Comparison of ENCODE assay signal across 14 mouse cellular contexts in genomic region chr9:26737116-26737515, GRCm38 (mm10). TPM values are rescaled to one million over a fixed set of nuclear protein-coding genes. Genes with fewer than 3 reads are reported as not detected.
DNase-seq lines count a peak whose midpoint lies in the region; ATAC-seq and TF ChIP-seq lines count a peak whose summit lies in the region.
"Had no signal": no experiment of that assay in that cellular context is flagged by ENCODE, and none has a peak within 500 bp of the region (broad histone marks: within the 10 kb centered on the region; RNA-seq: fewer than 3 reads in every experiment).

No protein-coding gene starts in this region.

- no peaks in the 10 kb centered on the region for H3K36me3 ChIP-seq in forebrain, embryonic 15.5 days
- H3K36me3 ChIP-seq in forebrain, embryonic 11.5 days (ENCODE audit: control insufficient read depth, insufficient read depth, low read length) = no peaks in the 10 kb centered on the region
- H3K36me3 ChIP-seq in midbrain, embryonic 12.5 days = no peaks in the 10 kb centered on the region
- no peaks in the 10 kb centered on the region for H3K36me3 ChIP-seq in midbrain, embryonic 10.5 days
- peaks cover 10% of the 10 kb centered on the region for H3K36me3 ChIP-seq in neural tube, embryonic 13.5 days
- H3K36me3 ChIP-seq: G1E; limb, embryonic 13.5 days had no signal

- H3K27ac ChIP-seq in forebrain, embryonic 15.5 days (replicated peaks) = peak overlapping the region; percentile 8; the same call in 1 of the 2 replicates
- no peak overlapping the region for H3K27ac ChIP-seq in forebrain, embryonic 11.5 days (ENCODE audit: low read depth, low read length)
- H3K27ac ChIP-seq in midbrain, embryonic 12.5 days (replicated peaks) = no peak overlapping the region
- no peak overlapping the region for H3K27ac ChIP-seq in midbrain, embryonic 10.5 days (replicated peaks)
- H3K27ac ChIP-seq in cortical plate, adult 2 months (ENCODE audit: insufficient read depth, low read length) = no peak overlapping the region
- 0 out of 2 replicates have a peak overlapping the region, but pooled peaks have one; percentile 30 for H3K27ac ChIP-seq in neural tube, embryonic 13.5 days (replicated peaks)
- H3K27ac ChIP-seq: limb, embryonic 13.5 days had no signal

- no peak for TF ChIP-seq POLR2A in cortical plate, adult 2 months (IDR thresholded peaks at IDR 0.05; ENCODE audit: extremely low read depth, insufficient read depth, low read length)

- WGBS in forebrain, embryonic 15.5 days = 40% methylated on average over 5 of the region's 5 CpGs
- WGBS in forebrain, embryonic 11.5 days = 81% methylated on average over 5 of the region's 5 CpGs
- WGBS in midbrain, embryonic 12.5 days = 66% methylated on average over 5 of the region's 5 CpGs
- 87% methylated on average over 5 of the region's 5 CpGs for WGBS in midbrain, embryonic 10.5 days
- WGBS in neural tube, embryonic 13.5 days = 48% methylated on average over 5 of the region's 5 CpGs

- ATAC-seq in forebrain, embryonic 15.5 days (replicated peaks) = no peak
- no peak for ATAC-seq in forebrain, embryonic 11.5 days (replicated peaks; ENCODE audit: low FRiP score)
- no peak for ATAC-seq in midbrain, embryonic 12.5 days (ENCODE audit: low FRiP score, low read depth)
- no peak for ATAC-seq in neural tube, embryonic 13.5 days (ENCODE audit: low read depth)
- ATAC-seq in CD4-positive, CD25-positive, alpha-beta regulatory T cell, adult 4 months = no peak
- ATAC-seq: liver, postnatal 0 days had no signal

- H3K4me1 ChIP-seq in forebrain, embryonic 15.5 days = peaks cover 55% of the 10 kb centered on the region
- peaks cover 3% of the 10 kb centered on the region; the same call in 1 of the 2 replicates for H3K4me1 ChIP-seq in forebrain, embryonic 11.5 days (replicated peaks; ENCODE audit: control insufficient read depth, insufficient read depth, low read length)
- peaks cover 22% of the 10 kb centered on the region for H3K4me1 ChIP-seq in midbrain, embryonic 12.5 days
- peaks cover 25% of the 10 kb centered on the region for H3K4me1 ChIP-seq in midbrain, embryonic 10.5 days
- H3K4me1 ChIP-seq in cortical plate, adult 2 months (ENCODE audit: control insufficient read depth, insufficient read depth, low read length) = peaks cover 12% of the 10 kb centered on the region
- peaks cover 55% of the 10 kb centered on the region for H3K4me1 ChIP-seq in neural tube, embryonic 13.5 days (replicated peaks)

- H3K9me3 ChIP-seq in forebrain, embryonic 15.5 days = no peaks in the 10 kb centered on the region
- H3K9me3 ChIP-seq in forebrain, embryonic 11.5 days (ENCODE audit: control insufficient read depth, low read length) = no peaks in the 10 kb centered on the region
- H3K9me3 ChIP-seq in midbrain, embryonic 12.5 days = no peaks in the 10 kb centered on the region
- no peaks in the 10 kb centered on the region for H3K9me3 ChIP-seq in midbrain, embryonic 10.5 days (replicated peaks)
- H3K9me3 ChIP-seq in neural tube, embryonic 13.5 days = no peaks in the 10 kb centered on the region
- H3K9me3 ChIP-seq: limb, embryonic 13.5 days had no signal

- peak overlapping the region; percentile 96 for H3K4me3 ChIP-seq in forebrain, embryonic 15.5 days
- no peak overlapping the region for H3K4me3 ChIP-seq in forebrain, embryonic 11.5 days (ENCODE audit: low read depth, low read length)
- no peak overlapping the region for H3K4me3 ChIP-seq in midbrain, embryonic 12.5 days
- H3K4me3 ChIP-seq in midbrain, embryonic 10.5 days = no peak overlapping the region
- peak overlapping the region; percentile 5; the same call in 1 of the 2 replicates for H3K4me3 ChIP-seq in cortical plate, adult 2 months (ENCODE audit: insufficient read depth, low read length)
- H3K4me3 ChIP-seq in neural tube, embryonic 13.5 days = peak overlapping the region; percentile 13; the same call in 1 of the 2 replicates
- H3K4me3 ChIP-seq: limb, embryonic 13.5 days had no signal

- no peak overlapping the region for H3K9ac ChIP-seq in forebrain, embryonic 15.5 days (replicated peaks)
- no peak overlapping the region for H3K9ac ChIP-seq in forebrain, embryonic 11.5 days (ENCODE audit: low read length)
- H3K9ac ChIP-seq in midbrain, embryonic 12.5 days (replicated peaks) = no peak overlapping the region
- no peak overlapping the region; the same call in 1 of the 2 replicates for H3K9ac ChIP-seq in neural tube, embryonic 13.5 days
- H3K9ac ChIP-seq: limb, embryonic 13.5 days; liver, postnatal 0 days had no signal

- DNase-seq in forebrain, embryonic 11.5 days (ENCODE audit: low spot score) = no peak
- no peak for DNase-seq in midbrain, embryonic 10.5 days (ENCODE audit: low spot score)
- no peak for DNase-seq in adrenal gland, adult 8-10 months
- DNase-seq: B cell, adult 2 months; heart, postnatal 10 days; liver, postnatal 0 days had no signal

- H3K4me2 ChIP-seq in forebrain, embryonic 15.5 days (replicated peaks) = peak overlapping the region; percentile 87
- no peak overlapping the region for H3K4me2 ChIP-seq in forebrain, embryonic 11.5 days (ENCODE audit: low read depth, low read length, severe bottlenecking)
- H3K4me2 ChIP-seq in midbrain, embryonic 12.5 days (replicated peaks) = 0 out of 2 replicates have a peak overlapping the region, but pooled peaks have one; percentile 2
- peak overlapping the region; percentile 84 for H3K4me2 ChIP-seq in neural tube, embryonic 13.5 days
- H3K4me2 ChIP-seq: limb, embryonic 13.5 days had no signal

- H3K27me3 ChIP-seq in forebrain, embryonic 15.5 days = no peaks in the 10 kb centered on the region
- no peaks in the 10 kb centered on the region; the same call in none of the 2 replicates for H3K27me3 ChIP-seq in forebrain, embryonic 11.5 days (ENCODE audit: control insufficient read depth, insufficient read depth, low read length)
- H3K27me3 ChIP-seq in midbrain, embryonic 12.5 days = peaks cover 14% of the 10 kb centered on the region
- peaks cover 38% of the 10 kb centered on the region for H3K27me3 ChIP-seq in midbrain, embryonic 10.5 days (ENCODE audit: low read depth, poor library complexity, severe bottlenecking)
- peaks cover 5% of the 10 kb centered on the region; the same call in 1 of the 2 replicates for H3K27me3 ChIP-seq in neural tube, embryonic 13.5 days

- TF ChIP-seq CTCF in cortical plate, adult 2 months (IDR thresholded peaks at IDR 0.05; ENCODE audit: extremely low read depth, insufficient read depth, low read length) = no peak

RNA-seq across cellular contexts. Expression of gene B3gat1, which starts 3.6 kb away (rescaled TPM):
- polyA plus RNA-seq in forebrain, embryonic 15.5 days (2015; fragmentation: Nextera tagmentation; extraction: Ambion mirVana) = 33.7 and 37.2 TPM in 2 replicates
- 8.2 and 8.9 TPM in 2 replicates for polyA plus RNA-seq in forebrain, embryonic 11.5 days (2014; fragmentation: Nextera tagmentation; extraction: Ambion mirVana)
- 10.9 and 12.9 TPM in 2 replicates for polyA plus RNA-seq in midbrain, embryonic 12.5 days (2016; fragmentation: Nextera tagmentation; extraction: Ambion mirVana)
- polyA plus RNA-seq in midbrain, embryonic 10.5 days (2016; fragmentation: Nextera tagmentation; extraction: Ambion mirVana) = 2.2 and 3.6 TPM in 2 replicates
- 202 and 216 TPM in 2 replicates for polyA plus RNA-seq in cortical plate, adult 2 months (2012; rRNA removed)
- 29.6 and 31.6 TPM in 2 replicates for polyA plus RNA-seq in neural tube, embryonic 13.5 days (2015; fragmentation: Nextera tagmentation; extraction: Ambion mirVana)
- polyA plus RNA-seq in CD4-positive, CD25-positive, alpha-beta regulatory T cell, adult 4 months (2017; shearing (Covaris generic)) = not detected
- 1 to 10 TPM in 3 of 4 experiments, under 1 TPM in 1; 0.87 to 2.0 (median 1.5) TPM for total RNA-seq in adrenal gland, adult 8-10 months (2022)
- total RNA-seq: heart, postnatal 10 days; megakaryocyte progenitor cell, adult 5-6 weeks had no signal
- polyA plus RNA-seq: G1E; liver, postnatal 0 days had no signal

Comparison
In these comparisons a context has a peak if more than half of its experiments do, and no peak if none do; other contexts are left out.
1. H3K27ac ChIP-seq: peak in forebrain, embryonic 15.5 days (single experiment) and neural tube, embryonic 13.5 days (single experiment); none in forebrain, embryonic 11.5 days (single experiment), midbrain, embryonic 12.5 days (single experiment), midbrain, embryonic 10.5 days (single experiment) and cortical plate, adult 2 months (single experiment).
2. H3K4me3 ChIP-seq: peak in forebrain, embryonic 15.5 days (single experiment), cortical plate, adult 2 months (single experiment) and neural tube, embryonic 13.5 days (single experiment); none in forebrain, embryonic 11.5 days (single experiment), midbrain, embryonic 12.5 days (single experiment) and midbrain, embryonic 10.5 days (single experiment).